ENCODE assay signal across 8 mouse cellular contexts in genomic region chr12:4548053-4549013, GRCm38 (mm10). TPM values are rescaled to one million over a fixed set of nuclear protein-coding genes. Genes with fewer than 3 reads are reported as not detected.
A peak's percentile ranks its signal among the peaks of the same experiment; 100 is the strongest.
DNase-seq lines count a peak whose midpoint lies in the region; ATAC-seq lines count a peak whose summit lies in the region.

No protein-coding gene starts in this region.

- H3K9me3 ChIP-seq in hindbrain, embryonic 14.5 days (ENCODE audit: control insufficient read depth, low read length), result no peaks in the 10 kb centered on the region

- WGBS in hindbrain, embryonic 14.5 days, result 23% methylated on average over 18 of the region's 18 CpGs

- peak overlapping the region; percentile 18; the same call in 1 of the 2 replicates for H3K9ac ChIP-seq in hindbrain, embryonic 14.5 days

- peak; percentile 83 for ATAC-seq in hindbrain, embryonic 14.5 days (ENCODE audit: low FRiP score)

- peak; percentile 93 for DNase-seq in NIH3T3 (ENCODE audit: low read depth)
- peak; percentile 73 for DNase-seq in cerebellum, adult 9-10 months
- DNase-seq in frontal cortex, postnatal 25 days (ENCODE audit: low spot score in 2 of 2), result peak; percentile 57 to 67
- peak; percentile 91 for DNase-seq in hindbrain, embryonic 14.5 days (ENCODE audit: low spot score)
- DNase-seq in layer of hippocampus, postnatal 25 days (ENCODE audit: extremely low spot score in 1 of 2, low spot score in 1 of 2), result peak; percentile 58 to 74
- DNase-seq in lung, postnatal 14 days, result peak; percentile 80
- peak; percentile 67 for DNase-seq in retina, adult 2 months (ENCODE audit: low read depth, low spot score)
- DNase-seq in thymus, postnatal 25 days, result peak; percentile 83

- no peaks in the 10 kb centered on the region for H3K36me3 ChIP-seq in hindbrain, embryonic 14.5 days (replicated peaks; ENCODE audit: control insufficient read depth, insufficient read depth)

- H3K27me3 ChIP-seq in hindbrain, embryonic 14.5 days (ENCODE audit: control insufficient read depth, insufficient read depth, low read length), result no peaks in the 10 kb centered on the region

- H3K4me2 ChIP-seq in hindbrain, embryonic 14.5 days (replicated peaks), result peak overlapping the region; percentile 41

- H3K4me1 ChIP-seq in hindbrain, embryonic 14.5 days (replicated peaks; ENCODE audit: control insufficient read depth, insufficient read depth, low read length), result 0 out of 2 replicates have a peak, but pooled peaks cover 5% of the 10 kb centered on the region

- H3K4me3 ChIP-seq in hindbrain, embryonic 14.5 days (replicated peaks; ENCODE audit: low read length), result peak overlapping the region; percentile 2

- H3K27ac ChIP-seq in hindbrain, embryonic 14.5 days, result no peak overlapping the region

RNA-seq across cellular contexts. Expression of gene Itsn2, which starts 44.1 kb away (rescaled TPM):
- polyA plus RNA-seq in hindbrain, embryonic 14.5 days (2014; fragmentation: Nextera tagmentation; extraction: Ambion mirVana), result 26.3 and 27.5 TPM in 2 replicates
- total RNA-seq in layer of hippocampus, postnatal 25 days (2021), result 10 to 100 TPM; 78.3 to 82.6 TPM

RNA-seq across cellular contexts. Expression of gene Gm3625, which starts 44.4 kb away (rescaled TPM):
- polyA plus RNA-seq in hindbrain, embryonic 14.5 days (2014; fragmentation: Nextera tagmentation; extraction: Ambion mirVana), result not detected in 2 replicates
- not detected for total RNA-seq in layer of hippocampus, postnatal 25 days (2021)
